Mouse (Mus musculus): ENCODE data around the gene Odf3l1. TPM values are rescaled to one million over a fixed set of nuclear protein-coding genes. Genes with fewer than 3 reads are reported as not detected.

Odf3l1 gene
- polyA plus RNA-seq, 1 experiment = 22.7 TPM

GRCm38 (mm10) chr9:56847523-56847922, 17.0 kb downstream of the Odf3l1 start:
- no peak for DNase-seq (ENCODE audit: low read depth)

- DNase-seq (ENCODE audit: low read depth) = no peak
Observed at GRCm38 (mm10) chr9:56844644-56845043, 19.8 kb downstream of the Odf3l1 start.

- no peak for DNase-seq (ENCODE audit: low read depth)
Observed at GRCm38 (mm10) chr9:56843679-56844188, 20.7 kb downstream of the Odf3l1 start.

- no peak for DNase-seq (ENCODE audit: low read depth)
Observed at GRCm38 (mm10) chr9:56842303-56842719, 22.2 kb downstream of the Odf3l1 start.

- no peak for DNase-seq (ENCODE audit: low read depth)
Observed at GRCm38 (mm10) chr9:56841864-56842263, 22.6 kb downstream of the Odf3l1 start.

- DNase-seq (ENCODE audit: low read depth) = no peak
Observed at GRCm38 (mm10) chr9:56840721-56841120, 23.8 kb downstream of the Odf3l1 start.

GRCm38 (mm10) chr9:56835152-56835551, 29.3 kb downstream of the Odf3l1 start:
- no peak for DNase-seq (ENCODE audit: low read depth)

GRCm38 (mm10) chr9:56832900-56833299, 31.6 kb downstream of the Odf3l1 start:
- no peak for DNase-seq (ENCODE audit: low read depth)

- DNase-seq (ENCODE audit: low read depth) = no peak
Observed at GRCm38 (mm10) chr9:56831904-56832303, 32.6 kb downstream of the Odf3l1 start.

- no peak for DNase-seq (ENCODE audit: low read depth)
Observed at GRCm38 (mm10) chr9:56830162-56830561, 34.3 kb downstream of the Odf3l1 start.

- no peak for DNase-seq (ENCODE audit: low read depth)
Observed at GRCm38 (mm10) chr9:56828841-56829240, 35.6 kb downstream of the Odf3l1 start.

GRCm38 (mm10) chr9:56828146-56828545, 36.3 kb downstream of the Odf3l1 start:
- DNase-seq (ENCODE audit: low read depth) = no peak

GRCm38 (mm10) chr9:56825476-56826213, 38.8 kb downstream of the Odf3l1 start:
- no peak for DNase-seq (ENCODE audit: low read depth)

- no peak for DNase-seq (ENCODE audit: low read depth)
Observed at GRCm38 (mm10) chr9:56824900-56825299, 39.6 kb downstream of the Odf3l1 start.

- DNase-seq (ENCODE audit: low read depth) = no peak
Observed at GRCm38 (mm10) chr9:56810916-56811315, 53.6 kb downstream of the Odf3l1 start.

- no peak for DNase-seq (ENCODE audit: low read depth)
Observed at GRCm38 (mm10) chr9:56807990-56808389, 56.5 kb downstream of the Odf3l1 start.

- no peak for DNase-seq (ENCODE audit: low read depth)
Observed at GRCm38 (mm10) chr9:56803146-56803545, 61.3 kb downstream of the Odf3l1 start.

Other genes with a start within 250 kb of the Odf3l1 start
- 153 and 268 TPM in 2 replicates for gene Lingo1, start 68.2 kb downstream of the Odf3l1 start, polyA plus RNA-seq (2012; rRNA removed)
- 19.1 and 21.0 TPM in 2 replicates for gene Cspg4, start 354 bp upstream of the Odf3l1 start, polyA plus RNA-seq (2012; rRNA removed)
- gene Snx33, start 63.7 kb upstream of the Odf3l1 start, polyA plus RNA-seq (2012; rRNA removed) = 14.4 and 17.4 TPM in 2 replicates
- gene Imp3, start 72.8 kb upstream of the Odf3l1 start, polyA plus RNA-seq (2012; rRNA removed) = 160 and 184 TPM in 2 replicates
- 5.3 and 8.5 TPM in 2 replicates for gene Snupn, start 86.2 kb upstream of the Odf3l1 start, polyA plus RNA-seq (2012; rRNA removed)
- 29.9 and 33.6 TPM in 2 replicates for gene Ptpn9, start 130.2 kb upstream of the Odf3l1 start, polyA plus RNA-seq (2012; rRNA removed)
- 65.9 and 79.2 TPM in 2 replicates for gene Sin3a, start 207.4 kb upstream of the Odf3l1 start, polyA plus RNA-seq (2012; rRNA removed)

Measured in gonadal fat pad, adult 2 months (tissue).